Mouse (Mus musculus) brain, embryonic 14.5 days (tissue): ENCODE data around the gene Gys2. TPM values are rescaled to one million over a fixed set of nuclear protein-coding genes. Genes with fewer than 3 reads are reported as not detected.

Experiments used
- DNase-seq: peaks from one replicate; pipeline ENCODE4 v3.0.0-alpha.2; 2011; ENCODE audit warnings: low read depth
- CTCF ChIP-seq: fragments of 200-500 bp; IDR thresholded peaks from 2 replicates; pipeline ENCODE4 v1.5.1; 2012; ENCODE audit warnings: inconsistent platforms, mild to moderate bottlenecking, moderate library complexity, borderline replicate concordance; ENCODE audit not compliant: insufficient read depth, insufficient read length; ENCODE audit errors: extremely low read depth
- POLR2A ChIP-seq: fragments of 200-500 bp; IDR thresholded peaks from 2 replicates; pipeline ENCODE4 v1.6.1; 2012; ENCODE audit warnings: mild to moderate bottlenecking, inconsistent platforms, borderline replicate concordance; ENCODE audit not compliant: poor library complexity, insufficient read depth, insufficient read length, severe bottlenecking; ENCODE audit errors: extremely low read depth
- polyA plus RNA-seq: library from polyadenylated mRNA; depleted of rRNA; stranded (reverse); fragments of >200 nt; gene quantifications from 2 replicates; pipeline ENCODE4 v1.2.3, GENCODE M21; 2012; rRNA removed

Gene Gys2
- polyA plus RNA-seq, 1 experiment, result not detected

DNA sequence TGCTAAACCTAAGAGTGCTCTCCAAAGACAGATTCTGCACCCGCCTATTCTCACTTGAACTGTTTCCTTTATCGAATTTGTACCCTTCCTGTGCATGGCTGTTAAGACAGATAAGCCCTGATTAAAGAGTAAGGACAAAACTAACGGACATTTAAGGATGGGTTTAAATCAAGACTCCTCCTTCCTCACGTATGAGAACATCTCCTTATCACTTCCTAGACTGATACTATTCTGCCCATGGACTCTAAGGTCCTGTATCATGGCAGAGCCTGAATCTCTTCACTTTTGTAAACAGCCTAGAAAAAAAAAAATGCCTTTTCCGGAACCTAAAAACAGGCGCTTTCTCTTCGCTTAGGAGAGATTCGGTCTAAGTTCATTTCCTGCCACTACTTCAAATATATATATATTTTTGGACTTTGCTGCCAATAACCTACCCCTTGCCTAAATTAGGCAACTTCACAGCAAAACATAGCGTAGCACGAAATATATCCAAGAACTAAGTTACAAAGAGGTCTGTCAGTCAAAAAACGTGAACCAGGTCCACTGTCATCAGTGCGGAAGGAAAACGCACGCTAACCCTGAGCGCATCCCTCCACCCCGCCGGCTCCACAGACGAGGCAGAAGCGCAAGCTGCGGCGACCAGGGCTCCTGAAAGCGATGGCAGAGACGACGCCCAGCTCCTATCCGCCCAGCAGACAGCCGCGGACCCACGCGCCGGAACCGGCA lies 86.5 kb downstream of the Gys2 start:
- no peak for TF ChIP-seq CTCF
- TF ChIP-seq POLR2A, result no peak
- no peak for DNase-seq

DNA sequence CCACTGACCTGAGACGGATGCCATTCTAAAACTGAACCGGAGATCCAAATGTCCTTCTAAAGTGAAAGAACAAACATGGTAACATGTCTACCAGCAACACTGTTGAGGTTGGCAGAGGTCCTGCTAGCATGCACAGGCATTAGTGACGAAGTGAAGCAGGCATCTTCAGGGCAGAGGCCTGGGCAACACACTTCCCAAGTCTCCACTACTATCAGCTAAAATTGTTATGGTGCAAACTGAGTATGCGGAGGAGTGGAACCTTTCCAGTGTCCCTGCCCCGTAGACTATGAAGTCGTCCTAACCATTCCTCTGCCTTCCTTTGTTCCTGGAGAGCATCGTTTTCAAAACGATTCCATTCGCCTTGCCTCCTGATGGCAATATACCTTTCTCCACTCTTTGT lies 88.4 kb downstream of the Gys2 start:
- DNase-seq, result no peak
- TF ChIP-seq CTCF, result no peak
- TF ChIP-seq POLR2A, result no peak

DNA sequence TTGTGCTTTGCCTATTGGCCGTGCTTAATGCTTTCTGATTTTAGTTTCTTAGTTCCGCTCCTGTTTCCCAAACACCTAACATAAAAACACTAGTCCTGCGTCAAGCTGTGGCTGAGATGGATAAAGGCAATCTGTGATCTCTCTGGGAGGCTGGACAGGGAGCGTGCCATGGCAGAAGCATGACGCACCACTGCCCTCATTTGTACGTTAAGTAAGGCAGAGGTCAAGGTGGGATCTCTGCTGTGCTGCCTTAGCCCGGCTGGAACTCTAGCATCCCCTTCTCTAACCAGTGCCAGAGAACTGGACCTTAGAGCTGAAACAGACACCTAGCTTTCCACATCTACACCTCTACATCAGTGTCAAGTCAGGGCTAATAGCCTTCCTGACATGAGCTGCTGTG lies 91.3 kb downstream of the Gys2 start:
- DNase-seq, result no peak
- TF ChIP-seq CTCF, result no peak

DNA sequence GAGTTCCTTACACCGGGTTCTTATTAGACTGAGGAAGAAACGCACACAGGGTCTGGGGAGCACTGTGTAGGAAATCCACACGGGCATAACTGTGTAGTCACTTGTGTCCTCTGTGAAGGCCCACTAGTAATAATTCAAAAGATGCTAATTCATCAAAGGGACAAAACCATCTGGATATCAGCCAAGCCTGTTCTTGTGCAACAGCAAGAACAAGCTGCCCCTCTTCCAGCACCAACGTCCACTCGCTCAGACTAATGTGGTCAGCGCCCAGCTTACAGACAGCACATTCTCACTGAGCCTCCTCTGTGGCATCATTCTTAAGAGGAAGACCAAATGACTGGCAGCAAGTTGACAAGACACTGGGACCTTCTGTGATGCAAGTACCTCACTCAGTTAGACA lies 92.9 kb downstream of the Gys2 start:
- DNase-seq, result no peak
- TF ChIP-seq CTCF (no peak), POLR2A (no peak)

DNA sequence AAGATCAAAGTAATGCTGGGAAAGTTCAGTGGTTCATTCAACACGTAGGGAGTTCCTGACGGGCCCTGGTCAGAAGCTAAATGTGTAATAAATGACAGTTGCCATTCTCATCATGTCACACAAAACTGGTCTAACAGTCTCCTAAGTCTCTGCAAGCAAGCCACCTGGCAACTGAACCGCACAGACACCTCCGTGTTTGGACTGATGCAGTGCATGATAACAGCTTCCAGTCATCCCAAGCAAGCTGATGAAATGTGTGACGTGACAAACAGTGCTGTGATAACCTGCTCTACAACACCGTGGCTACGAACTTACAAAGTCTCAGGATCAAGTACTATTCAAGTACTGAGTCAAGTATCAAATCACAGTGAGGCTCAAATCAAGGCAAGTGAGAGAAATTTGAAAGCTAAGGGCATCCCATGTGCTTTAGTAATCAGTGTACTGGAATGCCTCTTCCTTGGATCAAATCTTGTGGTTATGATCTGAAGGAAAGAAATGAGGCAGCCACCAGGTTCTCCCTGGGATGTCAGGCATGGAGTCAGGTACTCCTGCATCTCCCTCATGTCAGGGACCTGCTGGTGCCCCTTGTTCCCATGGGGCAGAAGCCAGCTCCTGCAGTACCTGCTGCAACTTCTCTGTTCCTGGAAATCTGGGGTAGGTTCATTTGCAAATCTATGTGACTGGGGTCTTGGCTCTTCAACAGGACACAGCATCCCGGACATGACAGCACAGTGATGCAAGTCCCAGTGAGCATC lies 94.2 kb downstream of the Gys2 start:
- no peak for DNase-seq
- TF ChIP-seq POLR2A (no peak), CTCF (no peak)

DNA sequence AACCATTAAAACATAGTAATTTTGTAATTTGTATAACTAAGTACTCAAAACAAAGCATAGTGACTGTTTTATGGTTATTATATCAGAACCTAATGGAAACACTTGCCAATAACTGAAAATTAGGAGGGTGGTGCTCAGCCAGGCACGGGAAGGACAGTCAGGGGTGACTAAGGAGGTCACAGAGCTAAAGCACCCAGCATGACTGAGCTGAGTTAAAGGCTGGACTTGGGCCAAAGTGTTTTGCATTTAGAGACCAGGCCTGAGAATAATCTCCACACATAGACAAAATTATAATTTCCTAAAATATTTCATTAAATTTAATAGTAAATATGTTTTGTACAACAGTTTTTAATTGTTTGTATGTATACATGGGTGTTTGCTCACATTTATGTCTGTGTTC lies 95.8 kb downstream of the Gys2 start:
- no peak for DNase-seq
- no peak for TF ChIP-seq POLR2A
- no peak for TF ChIP-seq CTCF

Other genes with a start within 250 kb of the Gys2 start
- 0.14 and 0.27 TPM in 2 replicates for gene Iapp, start 174.7 kb downstream of the Gys2 start, polyA plus RNA-seq
- 0.16 and 0.25 TPM in 2 replicates for gene Slco1a5, start 150.1 kb downstream of the Gys2 start, polyA plus RNA-seq
- gene Pyroxd1, start 127.5 kb downstream of the Gys2 start, polyA plus RNA-seq, result 12.2 and 15.5 TPM in 2 replicates
- gene Recql, start 86.0 kb downstream of the Gys2 start, polyA plus RNA-seq, result 17.6 and 19.5 TPM in 2 replicates
- gene Golt1b, start 85.9 kb downstream of the Gys2 start, polyA plus RNA-seq, result 25.3 and 32.2 TPM in 2 replicates
- gene Spx, start 59.7 kb downstream of the Gys2 start, polyA plus RNA-seq, result 9.7 and 13.7 TPM in 2 replicates
- 357 and 408 TPM in 2 replicates for gene Ldhb, start 34.8 kb upstream of the Gys2 start, polyA plus RNA-seq
- 10.2 and 11.2 TPM in 2 replicates for gene Kcnj8, start 98.5 kb upstream of the Gys2 start, polyA plus RNA-seq
- gene Abcc9, start 229.2 kb upstream of the Gys2 start, polyA plus RNA-seq, result 4.4 and 8.0 TPM in 2 replicates